Mouse (Mus musculus) MEL (cell line): ENCODE results near the gene Itgb2.

Source experiments
- CTCF ChIP-seq, 3 experiments: IDR thresholded peaks in 2 of 3; conservative IDR thresholded peaks in 1 of 3; 2 replicates each; pipeline ENCODE4 v1.5.1; 2011 to 2012; ENCODE audit warnings: low read length in 3 of 3, low read depth in 2 of 3, mild to moderate bottlenecking in 2 of 3, improper control_type of control experiment in 1 of 3, inconsistent platforms in 1 of 3, mixed read lengths in 1 of 3, moderate library complexity in 1 of 3; ENCODE audit not compliant: control insufficient read depth in 1 of 3, insufficient read depth in 1 of 3, poor library complexity in 1 of 3, severe bottlenecking in 1 of 3
- MAX ChIP-seq: IDR thresholded peaks from 2 replicates; pipeline ENCODE4 v1.6.1; 2011; ENCODE audit warnings: low read length, improper control_type of control experiment
- SIN3A ChIP-seq: IDR thresholded peaks from 2 replicates; pipeline ENCODE4 v1.6.1; 2012; ENCODE audit warnings: low read length, improper control_type of control experiment, inconsistent platforms
- UBTF ChIP-seq: IDR thresholded peaks from 2 replicates; pipeline ENCODE4 v1.6.1; 2012; ENCODE audit warnings: low read depth, mild to moderate bottlenecking, inconsistent platforms, low read length, improper control_type of control experiment, moderate library complexity, borderline replicate concordance; ENCODE audit not compliant: insufficient read depth
- USF2 ChIP-seq, 2 experiments: IDR thresholded peaks; 2 replicates each; pipeline ENCODE4 v1.6.1; 2011 to 2012; ENCODE audit warnings: improper control_type of control experiment in 2 of 2, low read length in 2 of 2, borderline replicate concordance in 1 of 2, inconsistent platforms in 1 of 2, low read depth in 1 of 2, mild to moderate bottlenecking in 1 of 2; ENCODE audit not compliant: insufficient read depth in 1 of 2

DNA sequence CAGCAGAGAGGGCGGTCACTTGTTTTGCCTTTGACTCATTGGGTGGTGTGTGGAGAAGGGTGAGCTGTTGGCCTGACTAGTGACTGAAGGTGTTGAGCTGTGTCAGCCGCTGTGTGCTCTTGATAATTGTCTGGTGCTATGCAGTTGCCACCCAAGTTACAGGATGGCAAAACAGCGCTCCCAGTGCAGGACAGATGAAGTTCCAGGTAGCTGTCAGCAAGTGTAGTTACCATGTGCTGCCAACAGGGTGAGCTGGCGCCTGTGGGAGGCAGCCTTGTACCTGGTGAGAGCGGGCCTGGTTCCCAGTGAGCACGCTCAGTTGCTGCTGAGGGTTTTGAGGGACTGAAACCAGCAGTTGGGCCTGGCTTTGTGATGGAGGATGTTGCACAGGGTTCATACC is 60.8 kb downstream of the Itgb2 start:
- TF ChIP-seq MAX (0 out of 2 replicates have a peak, but pooled peaks have one; percentile 18), CTCF (IDR thresholded peaks at IDR 0.05 in 2 of 3, conservative IDR thresholded peaks at IDR 0.05 in 1 of 3; ENCODE audit: control insufficient read depth in 1 of 3, insufficient read depth in 1 of 3, low read depth in 2 of 3, low read length in 3 of 3, poor library complexity in 1 of 3, severe bottlenecking in 1 of 3) (peak; percentile 62 to 81 (median 78)), USF2 (IDR thresholded peaks at IDR 0.05; ENCODE audit: borderline replicate concordance in 1 of 2, insufficient read depth in 1 of 2, low read depth in 1 of 2, low read length in 2 of 2) (no peak), SIN3A (no peak), UBTF (no peak)
